Mouse (Mus musculus) testis, adult 2 months (tissue): ENCODE measurements at regions not wholly inside any gene's neighbourhood (a gene's known extent, or its start where the extent isn't known, plus 50 kb on each side); places are given as distances from the start of the nearest gene placed in this dataset.

ENCODE experiments used
- CTCF ChIP-seq: fragments of 200-500 bp; IDR thresholded peaks from 2 replicates; pipeline ENCODE4 v1.5.1; 2012; ENCODE audit warnings: low read depth, mild to moderate bottlenecking, inconsistent platforms, low read length, moderate library complexity; ENCODE audit not compliant: control insufficient read depth, insufficient read depth, insufficient replicate concordance
- POLR2A ChIP-seq: fragments of 200-500 bp; IDR thresholded peaks from 2 replicates; pipeline ENCODE4 v1.6.1; 2012; ENCODE audit warnings: low read depth, mild to moderate bottlenecking, inconsistent platforms, low read length, moderate library complexity; ENCODE audit not compliant: control insufficient read depth

GRCm38 (mm10) chr4:35300848-35301247, 74.9 kb upstream of the C9orf72 start:
- TF ChIP-seq CTCF (no peak), POLR2A (no peak)
